Mouse (Mus musculus) thymus, postnatal 4 days (tissue): ENCODE measurements around the gene Cntn2.

Source experiments
- DNase-seq: peaks from one replicate; pipeline ENCODE4 v3.0.0; 2021

Gene Cntn2

GRCm38 (mm10) chr1:132557901-132558631, 15.0 kb upstream of the Cntn2 start:
- no peak for DNase-seq

GRCm38 (mm10) chr1:132543789-132544188, 733 bp upstream of the Cntn2 start:
- DNase-seq: no peak

- no peak for DNase-seq
Observed at GRCm38 (mm10) chr1:132541824-132542599, 1.0 kb downstream of the Cntn2 start.

- DNase-seq: peak; percentile 25
Observed at GRCm38 (mm10) chr1:132541171-132541823, 1.8 kb downstream of the Cntn2 start.

GRCm38 (mm10) chr1:132540701-132541100, 2.4 kb downstream of the Cntn2 start:
- no peak for DNase-seq

GRCm38 (mm10) chr1:132537736-132538135, 5.3 kb downstream of the Cntn2 start:
- DNase-seq: no peak

- DNase-seq: no peak
Observed at GRCm38 (mm10) chr1:132536416-132536815, 6.6 kb downstream of the Cntn2 start.

- no peak for DNase-seq
Observed at GRCm38 (mm10) chr1:132535541-132535940, 7.5 kb downstream of the Cntn2 start.

GRCm38 (mm10) chr1:132533840-132534239, 9.2 kb downstream of the Cntn2 start:
- DNase-seq: no peak

GRCm38 (mm10) chr1:132532521-132532920, 10.5 kb downstream of the Cntn2 start:
- DNase-seq: no peak

GRCm38 (mm10) chr1:132530631-132531191, 12.3 kb downstream of the Cntn2 start:
- DNase-seq: no peak

- no peak for DNase-seq
Observed at GRCm38 (mm10) chr1:132528647-132529334, 14.3 kb downstream of the Cntn2 start.

- no peak for DNase-seq
Observed at GRCm38 (mm10) chr1:132528071-132528470, 15.0 kb downstream of the Cntn2 start.

- DNase-seq: peak; percentile 67
Observed at GRCm38 (mm10) chr1:132525832-132526231, 17.2 kb downstream of the Cntn2 start.

- peak; percentile 74 for DNase-seq
Observed at GRCm38 (mm10) chr1:132523920-132524319, 19.1 kb downstream of the Cntn2 start.

- DNase-seq: no peak
Observed at GRCm38 (mm10) chr1:132523048-132523447, 20.0 kb downstream of the Cntn2 start.

- peak; percentile 83 for DNase-seq
Observed at GRCm38 (mm10) chr1:132520764-132521163, 22.3 kb downstream of the Cntn2 start.

- no peak for DNase-seq
Observed at GRCm38 (mm10) chr1:132519734-132520133, 23.3 kb downstream of the Cntn2 start.

GRCm38 (mm10) chr1:132518621-132519020, 24.4 kb downstream of the Cntn2 start:
- no peak for DNase-seq

GRCm38 (mm10) chr1:132516776-132517175, 26.3 kb downstream of the Cntn2 start:
- no peak for DNase-seq

- no peak for DNase-seq
Observed at GRCm38 (mm10) chr1:132515339-132515738, 27.7 kb downstream of the Cntn2 start.

- DNase-seq: no peak
Observed at GRCm38 (mm10) chr1:132512106-132512505, 30.9 kb downstream of the Cntn2 start.

- DNase-seq: no peak
Observed at GRCm38 (mm10) chr1:132511521-132511920, 31.5 kb downstream of the Cntn2 start.
